Mouse (Mus musculus) left cerebral cortex, postnatal 36 days (tissue): Measurements from ENCODE around the gene Rab11fip2. TPM values are rescaled to one million over a fixed set of nuclear protein-coding genes. Genes with fewer than 3 reads are reported as not detected.

Experiments
- DNase-seq, 2 experiments: peaks; one replicate each; pipeline ENCODE4 v3.0.0; 2021 to 2022; ENCODE audit warnings: low spot score in 2 of 2, mixed read lengths in 1 of 2
- intact Hi-C: fragments of 180-260 bp; cut with DNase I; formaldehyde crosslinking; loops from one replicate; pipeline ENCODE4 v1.15.1; 2025
- total RNA-seq, 2 experiments: library from RNA; stranded (reverse); gene quantifications; 2 replicates each; pipeline ENCODE4 v1.2.3; 2021

The Rab11fip2 gene
- total RNA-seq: 10 to 100 TPM; 74.0 TPM

DNA sequence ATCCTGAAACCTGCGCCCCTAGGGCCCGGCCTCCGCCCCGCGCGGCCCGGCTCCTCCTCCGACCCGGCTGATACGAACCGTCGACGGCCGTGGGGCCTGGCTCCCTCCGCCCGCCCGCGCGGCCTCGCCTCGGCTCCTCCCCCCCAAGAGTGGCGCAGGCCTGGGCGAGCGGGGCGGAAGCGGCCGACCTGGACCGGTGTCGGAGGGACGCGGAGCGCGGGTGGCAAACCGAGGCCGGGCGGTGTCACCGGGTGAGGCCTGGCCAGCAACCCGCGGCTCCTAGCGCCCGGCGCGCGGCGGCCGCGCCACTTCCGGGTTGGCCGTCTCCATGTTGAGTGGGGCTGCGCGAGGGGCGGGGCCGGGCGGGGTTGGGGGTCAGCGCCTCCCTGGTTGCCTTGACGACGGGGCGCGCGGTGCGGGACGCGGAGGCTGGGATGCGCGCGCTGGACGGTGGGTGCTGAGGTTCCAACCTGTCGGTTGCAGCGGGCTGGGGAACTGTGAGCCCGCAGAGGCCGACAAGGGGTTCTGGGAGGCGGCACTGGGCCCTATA, at the start of gene Rab11fip2:
Rab11fip2 (minus strand) TSS at position 333 of the 550 bp plus-strand sequence.
- DNase-seq: peak; percentile 88 to 90
- intact Hi-C loops: loop anchor here (2.0 kb wide), 1 partner anchor 485 kb away; the partner anchor contains the start of gene Emx2

DNA sequence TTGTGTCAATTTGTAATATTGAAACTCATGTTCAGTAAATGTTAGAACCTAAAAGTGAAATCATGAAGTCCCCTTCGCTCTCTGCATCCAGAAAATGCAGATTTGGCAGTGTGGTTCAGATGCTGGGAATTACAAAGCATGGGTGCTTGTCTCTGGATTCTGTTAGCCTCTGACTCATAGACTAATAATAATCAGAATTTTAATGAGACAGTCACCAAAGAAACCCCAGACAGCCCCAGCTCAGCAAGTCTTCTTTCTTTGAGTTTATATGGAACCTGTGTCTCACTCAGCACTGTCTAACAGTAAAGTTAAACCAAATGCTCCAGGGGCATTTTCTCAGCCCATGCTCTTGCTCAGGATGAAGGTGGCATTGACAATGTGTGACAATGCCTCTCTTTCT, 38.1 kb upstream of the Rab11fip2 start:
- DNase-seq: no peak
- intact Hi-C loops: no loop called here

DNA sequence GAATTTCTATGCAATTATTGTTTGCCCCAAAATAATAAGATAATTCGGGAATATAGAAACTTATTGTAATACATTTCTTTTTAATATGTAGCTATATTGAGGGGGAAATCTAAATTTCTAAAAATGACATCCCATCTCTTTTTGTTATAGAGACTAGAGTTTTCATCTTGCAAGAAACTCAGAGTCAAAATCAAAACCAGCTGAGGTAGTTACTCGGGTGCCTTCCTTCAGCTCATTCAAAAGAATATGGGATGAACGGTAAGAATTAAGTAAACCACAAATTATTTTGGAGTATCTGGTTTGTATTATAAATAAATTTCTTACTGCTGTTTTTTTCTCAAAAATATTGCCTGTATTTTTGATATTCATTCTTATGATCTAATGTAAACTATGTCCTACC, 11.5 kb upstream of the Rab11fip2 start:
- intact Hi-C loops: no loop called here
- DNase-seq: no peak

DNA sequence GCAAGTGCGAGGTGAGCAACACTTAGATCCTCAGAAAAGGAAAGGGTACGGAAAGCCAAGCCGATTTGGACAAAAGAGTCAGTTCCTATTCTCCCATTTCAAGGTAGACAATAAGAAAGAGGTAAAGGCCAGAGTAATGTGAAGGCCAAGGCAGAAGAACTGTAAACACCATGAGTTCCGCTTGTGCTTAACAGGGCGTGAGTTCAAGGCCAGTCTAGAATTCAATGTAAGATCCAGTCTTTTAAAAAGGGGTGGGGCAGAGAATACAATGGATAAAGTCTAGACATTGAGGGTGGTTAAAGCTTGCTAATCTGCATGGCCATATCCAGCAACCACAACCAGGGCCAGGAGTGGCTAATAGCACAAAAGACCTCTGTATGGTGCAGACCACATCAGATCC, 6.3 kb upstream of the Rab11fip2 start:
- DNase-seq: no peak
- intact Hi-C loops: no loop called here

DNA sequence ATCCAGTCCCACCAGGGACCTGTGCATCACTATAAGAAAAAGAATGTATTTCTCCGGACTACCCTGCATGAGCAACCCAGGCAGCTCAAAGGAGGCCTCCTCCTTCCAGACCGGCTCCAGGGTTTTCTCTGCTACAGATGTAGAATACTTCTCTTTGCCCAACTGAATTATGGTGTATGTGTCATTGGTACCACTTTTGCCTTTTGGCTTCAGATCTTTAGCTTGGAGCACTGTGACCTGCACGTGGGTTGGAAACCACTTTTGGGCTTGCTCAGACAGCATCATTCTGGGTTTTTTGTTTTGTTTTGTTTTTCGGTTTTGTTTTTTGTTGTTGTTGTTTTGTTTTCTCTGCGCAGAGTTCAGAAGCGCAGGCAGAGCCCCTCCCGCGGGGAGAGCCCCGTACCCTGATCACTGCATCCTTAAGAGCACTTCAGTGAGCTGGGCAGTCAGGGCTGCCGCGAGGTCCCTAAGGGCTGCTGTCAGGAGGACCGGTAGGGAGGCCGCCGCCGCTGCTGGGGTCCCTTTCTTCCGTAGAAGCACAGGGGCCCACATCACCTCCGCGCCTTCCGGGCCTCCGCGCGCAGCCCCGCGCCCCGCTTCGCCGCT, 635 bp downstream of the Rab11fip2 start:
- intact Hi-C loops: loop anchor here (2.0 kb wide), 1 partner anchor 484 kb away; the partner anchor contains the start of gene Emx2
- DNase-seq: no peak

DNA sequence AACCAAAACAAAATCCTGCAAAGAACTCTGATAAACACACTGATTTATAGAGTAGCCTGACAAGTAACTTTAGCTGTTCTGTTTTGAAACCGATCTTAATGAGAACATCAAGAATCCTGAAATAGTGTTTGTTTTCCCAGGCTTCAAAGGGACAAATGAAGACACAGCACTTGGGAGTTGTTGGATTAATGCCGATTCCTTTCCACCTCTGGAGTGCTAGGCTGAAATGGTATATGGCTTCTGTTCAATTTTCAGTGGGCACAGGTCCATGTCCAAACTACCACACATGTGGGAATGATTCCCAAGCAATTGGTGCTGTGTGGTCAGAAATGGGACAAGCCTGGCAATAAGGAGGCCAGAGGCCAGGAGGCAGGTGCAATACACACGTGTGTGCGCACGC, 3.7 kb downstream of the Rab11fip2 start:
- no peak for DNase-seq
- intact Hi-C loops: no loop called here

DNA sequence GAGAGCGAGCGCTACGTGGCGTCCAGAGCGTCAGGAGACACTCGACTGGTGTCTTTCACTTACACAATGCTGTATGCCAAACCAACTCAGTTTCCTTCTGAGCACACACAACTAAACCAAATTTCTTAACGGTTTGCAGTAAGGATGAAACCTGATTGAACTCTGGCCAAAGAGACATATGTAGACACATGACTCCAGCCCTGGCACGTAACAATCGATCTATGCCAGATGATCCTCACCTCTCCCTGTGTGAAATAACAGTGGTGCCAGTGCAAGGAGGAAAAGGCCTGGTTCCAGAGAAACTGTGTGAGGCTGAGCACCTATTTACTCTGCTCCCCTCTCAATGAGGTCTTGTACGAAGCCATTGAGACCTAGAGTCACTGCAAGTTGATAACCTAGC, 11.4 kb downstream of the Rab11fip2 start:
- intact Hi-C loops: no loop called here
- DNase-seq: no peak

DNA sequence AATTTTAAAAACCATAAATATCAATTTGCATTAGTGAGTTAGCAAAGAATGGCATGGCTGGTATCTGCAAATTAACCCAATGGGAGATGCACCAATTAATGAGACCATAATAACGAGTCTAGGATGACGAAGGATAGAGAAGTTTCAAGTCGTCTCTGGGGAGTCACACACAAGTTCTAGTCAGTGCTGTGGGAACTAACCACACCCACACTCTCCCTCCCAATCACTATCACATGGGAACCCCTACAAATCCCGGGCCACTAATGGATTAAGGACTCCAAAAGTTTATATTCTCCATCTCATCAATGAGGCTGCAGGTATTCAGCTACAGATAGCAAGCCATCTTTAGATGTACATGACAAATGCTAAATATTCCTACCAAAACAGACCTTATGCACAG, 14.8 kb downstream of the Rab11fip2 start:
- intact Hi-C loops: no loop called here
- no peak for DNase-seq

DNA sequence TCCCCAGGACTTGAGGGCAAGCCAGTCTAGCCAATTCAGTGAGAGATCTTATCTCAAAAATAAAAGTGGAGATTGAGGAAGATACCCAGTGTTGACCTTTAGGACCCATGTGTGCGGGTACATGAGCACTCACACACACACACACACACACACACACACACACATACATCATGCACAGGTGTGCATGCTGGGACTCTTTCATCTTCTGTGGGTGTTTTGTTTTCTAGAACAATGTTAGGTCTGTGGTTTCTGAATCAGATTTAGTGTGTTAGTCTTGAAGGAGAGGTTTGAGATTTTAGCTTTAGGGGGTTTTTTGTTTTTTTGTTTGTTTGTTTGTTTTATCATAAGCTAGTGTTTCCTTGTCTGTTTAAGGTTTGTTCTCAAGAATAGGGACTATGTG, 17.3 kb downstream of the Rab11fip2 start:
- intact Hi-C loops: no loop called here
- DNase-seq: no peak

DNA sequence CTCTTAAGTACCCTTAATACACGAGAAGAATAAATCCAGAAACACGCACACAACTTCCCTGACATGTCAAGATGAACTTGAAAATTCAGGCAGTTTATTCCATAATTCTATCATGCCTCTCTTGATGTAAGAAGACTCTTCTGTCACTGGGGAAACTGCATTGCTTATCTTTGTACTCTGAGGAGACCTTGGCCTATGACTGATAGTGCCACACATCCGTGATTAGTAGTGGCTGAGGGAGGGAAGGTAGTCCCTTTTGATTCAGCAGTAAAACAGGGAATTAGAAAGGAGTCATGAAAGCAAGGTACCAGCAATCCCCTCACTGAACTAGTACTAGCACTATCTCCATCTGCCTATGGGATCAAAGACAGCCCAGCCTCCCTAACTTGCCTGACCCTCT, 22.6 kb downstream of the Rab11fip2 start:
- DNase-seq: no peak
- intact Hi-C loops: no loop called here

DNA sequence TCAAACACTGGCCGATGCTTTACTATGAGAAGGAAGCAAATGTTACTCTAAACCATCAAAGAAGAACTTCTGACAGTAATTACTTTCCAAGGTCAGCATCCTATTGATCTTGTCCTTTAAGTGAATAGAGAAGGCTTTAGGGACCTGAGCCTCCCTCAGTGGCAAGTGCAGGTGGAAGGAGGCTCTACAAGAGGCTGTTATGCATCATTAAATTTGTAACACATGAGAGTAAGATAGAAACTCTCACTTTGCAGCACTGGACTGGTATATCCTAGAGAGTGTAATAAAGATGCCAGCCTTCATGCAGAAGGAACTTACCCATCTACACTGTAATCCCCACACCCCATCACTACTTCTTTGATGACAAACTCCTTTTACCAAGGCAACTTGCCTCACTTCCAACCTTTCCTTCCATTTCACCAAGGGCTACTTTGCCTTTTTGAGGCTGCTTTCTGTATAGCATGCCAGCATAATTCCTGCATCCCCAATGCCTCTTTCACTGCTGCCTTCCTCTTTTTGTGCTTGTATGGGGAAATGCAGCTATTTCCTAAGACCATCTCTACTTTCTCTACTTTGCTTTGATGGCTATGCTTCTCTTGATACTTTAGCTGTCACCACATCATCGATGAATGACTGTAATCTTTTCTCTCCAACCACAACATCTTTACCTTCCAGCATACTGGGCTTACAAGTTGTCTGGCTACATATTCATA, 25.4 kb downstream of the Rab11fip2 start:
- intact Hi-C loops: no loop called here
- DNase-seq: no peak

DNA sequence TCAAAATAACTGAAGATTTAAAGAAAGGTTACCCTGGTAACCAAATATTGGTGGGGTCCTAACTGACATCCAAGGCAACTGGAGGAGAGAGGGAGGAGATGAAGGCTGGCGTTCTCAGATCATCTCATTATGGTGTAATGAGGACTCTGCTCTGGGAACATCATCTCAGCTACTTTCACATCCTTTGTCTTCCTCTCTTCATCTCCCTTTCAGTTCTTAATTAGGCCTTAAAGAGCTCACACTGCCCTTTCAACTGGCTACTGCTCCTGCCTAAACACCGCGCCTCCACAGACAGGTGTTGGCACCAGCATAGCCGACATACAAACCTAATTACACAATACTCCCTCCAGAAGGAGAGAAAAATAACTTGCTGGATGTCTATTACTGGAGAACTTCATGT, 31.9 kb downstream of the Rab11fip2 start:
- no peak for DNase-seq
- intact Hi-C loops: no loop called here

DNA sequence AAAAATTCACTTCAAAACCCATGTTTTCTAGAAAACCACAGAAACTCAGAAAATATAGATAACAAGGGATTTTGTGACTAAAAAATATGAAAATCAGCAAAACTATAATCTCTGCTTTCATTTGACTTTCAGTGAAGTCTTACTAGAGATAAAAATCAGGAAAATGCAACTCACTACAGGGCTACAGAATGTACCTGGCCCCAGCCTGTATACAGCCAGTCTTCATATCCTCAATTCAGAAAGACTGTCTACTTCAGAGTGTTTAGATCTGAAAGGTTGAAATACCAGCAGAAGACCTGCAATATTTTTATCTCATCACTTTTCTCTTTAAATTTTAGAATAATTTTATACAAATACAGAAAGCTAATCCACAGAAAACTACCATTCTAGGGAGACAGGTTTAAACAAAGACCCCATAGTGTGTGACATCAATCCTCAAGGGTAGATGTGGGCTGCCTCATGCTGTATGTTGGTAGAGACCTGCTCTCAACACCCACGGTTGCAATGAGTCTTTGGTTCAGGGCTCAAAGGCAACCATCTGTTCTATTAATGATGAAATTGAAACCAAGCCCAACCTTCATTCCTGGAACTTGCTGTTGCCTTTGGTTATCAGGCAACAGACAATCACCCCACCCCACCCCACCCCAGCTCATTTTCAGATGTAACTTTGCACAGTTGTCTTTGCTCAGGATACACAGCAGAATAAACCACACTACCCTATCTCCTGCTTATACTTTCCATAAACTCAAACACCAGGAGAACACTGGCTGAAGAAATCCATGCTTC, 38.0 kb downstream of the Rab11fip2 start:
- intact Hi-C loops: no loop called here
- DNase-seq: no peak

DNA sequence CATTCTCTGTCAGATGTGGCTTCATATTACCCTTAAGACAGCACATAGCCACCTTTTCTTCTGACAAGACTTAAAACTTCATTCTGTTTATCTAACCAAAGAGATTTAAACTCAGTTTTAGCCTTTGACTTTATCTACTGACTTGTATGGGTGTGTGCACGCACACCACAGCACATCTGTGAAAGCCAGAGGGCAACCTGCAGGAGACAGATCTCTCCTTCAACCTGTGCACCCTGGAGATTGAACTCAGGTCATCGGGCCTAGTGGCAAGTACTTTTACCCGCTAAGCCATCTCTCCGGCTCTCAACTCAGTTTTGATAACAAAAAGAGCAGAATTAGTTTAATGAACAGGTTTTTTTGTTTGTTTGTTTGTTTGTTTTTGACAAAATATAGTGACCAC, 43.5 kb downstream of the Rab11fip2 start:
- no peak for DNase-seq
- intact Hi-C loops: no loop called here

DNA sequence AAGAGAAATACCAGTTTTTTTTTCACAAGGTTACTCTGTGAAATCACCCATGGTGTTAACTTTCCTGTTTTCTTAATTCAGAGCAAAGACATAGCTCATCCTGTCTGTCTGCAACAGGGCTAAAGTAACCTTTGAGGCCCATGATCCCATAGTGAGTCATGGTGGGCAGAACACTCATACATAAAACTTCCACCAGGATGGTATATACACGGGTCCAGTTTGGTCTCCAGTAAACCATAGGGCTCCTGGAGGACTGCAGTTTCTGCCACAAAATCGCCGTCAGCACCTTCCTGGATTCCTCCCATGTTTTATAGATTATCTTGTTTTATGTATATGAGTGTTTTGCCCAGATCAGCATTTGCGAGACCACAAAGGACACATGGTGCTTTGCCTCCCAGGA, 45.2 kb downstream of the Rab11fip2 start:
- intact Hi-C loops: no loop called here

DNA sequence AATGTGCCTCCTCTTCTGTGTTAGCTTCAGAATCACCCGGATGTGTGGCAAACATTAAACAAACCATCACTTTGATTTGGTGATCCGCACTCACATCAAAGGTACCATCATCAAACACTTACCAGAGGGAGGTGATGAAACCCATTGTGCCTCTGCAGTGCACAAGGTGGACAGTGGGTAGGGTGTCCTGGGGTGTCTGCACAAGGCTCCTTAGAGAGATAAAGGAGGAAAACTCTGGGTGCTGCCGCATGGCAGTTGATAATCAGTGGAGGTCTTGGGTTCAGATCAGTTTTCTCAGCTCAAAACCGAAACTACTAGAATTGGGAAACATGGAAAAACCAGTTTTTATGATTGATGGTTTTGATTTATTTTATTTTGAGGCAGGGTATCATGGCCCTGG, 54.1 kb downstream of the Rab11fip2 start:
- no peak for DNase-seq
- intact Hi-C loops: no loop called here

More for the DNA sequence above, 45.2 kb downstream of the Rab11fip2 start:
- DNase-seq: no peak

DNA sequence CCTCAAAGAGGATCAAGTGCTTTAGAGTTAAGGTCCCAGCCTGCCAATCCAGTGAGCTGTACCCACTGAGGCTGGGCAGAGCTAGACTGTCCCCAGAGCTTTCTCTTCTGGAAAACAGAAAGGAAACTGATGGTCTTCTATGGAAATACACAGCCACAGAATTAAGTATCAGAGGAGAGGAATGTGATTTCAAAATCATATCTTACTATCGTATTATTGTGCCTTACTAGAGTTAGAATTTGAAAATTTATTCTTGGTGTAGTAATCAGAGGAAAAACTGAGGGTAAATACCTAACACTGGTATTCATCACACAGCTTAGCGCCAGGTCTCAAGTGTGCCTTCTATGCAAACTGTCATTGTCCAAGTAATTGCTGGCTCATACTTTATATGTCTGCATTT, 54.6 kb downstream of the Rab11fip2 start:
- intact Hi-C loops: no loop called here

DNA sequence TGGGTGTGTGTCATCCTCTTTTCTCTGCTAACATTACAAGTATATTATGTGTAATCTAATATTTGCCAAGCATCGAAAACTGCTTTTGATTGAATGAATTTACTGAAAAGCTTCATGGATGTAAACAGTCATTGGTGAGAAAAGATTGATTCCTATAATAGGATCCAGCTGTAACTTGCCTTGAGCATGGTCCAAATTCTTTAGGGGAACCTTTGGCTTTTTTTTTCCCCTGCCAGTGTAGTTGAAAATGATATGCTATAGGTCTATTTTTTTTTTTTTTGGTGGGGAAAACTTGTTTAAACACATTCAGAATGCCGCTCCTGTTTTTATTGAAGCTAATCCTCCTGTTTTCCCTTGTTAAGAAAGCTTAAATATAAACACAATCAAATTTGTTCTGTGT, 55.6 kb downstream of the Rab11fip2 start:
- intact Hi-C loops: no loop called here
- DNase-seq: no peak

More for the DNA sequence above, 54.6 kb downstream of the Rab11fip2 start:
- no peak for DNase-seq

DNA sequence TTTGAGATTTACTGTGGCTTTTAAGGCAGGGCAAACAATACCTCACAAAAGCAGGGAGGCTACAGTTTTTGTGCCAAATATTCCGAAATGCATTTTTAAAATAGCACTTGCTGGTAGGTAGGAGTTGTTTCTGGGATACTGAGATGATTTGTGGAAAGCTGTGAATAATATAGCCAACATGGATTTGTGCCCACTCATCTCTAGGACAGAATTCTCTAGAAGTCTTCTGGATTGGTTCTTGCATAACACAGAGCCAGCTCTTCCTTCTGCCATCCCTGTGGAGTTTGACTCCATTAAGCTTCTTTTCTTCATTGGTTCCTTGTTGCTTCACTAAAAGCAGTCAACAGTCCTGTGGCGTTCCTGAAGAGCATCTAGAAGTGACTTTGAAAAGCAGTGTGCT, 58.2 kb downstream of the Rab11fip2 start:
- intact Hi-C loops: no loop called here
- peak in 1 of 2 experiments; percentile 8 for DNase-seq

DNA sequence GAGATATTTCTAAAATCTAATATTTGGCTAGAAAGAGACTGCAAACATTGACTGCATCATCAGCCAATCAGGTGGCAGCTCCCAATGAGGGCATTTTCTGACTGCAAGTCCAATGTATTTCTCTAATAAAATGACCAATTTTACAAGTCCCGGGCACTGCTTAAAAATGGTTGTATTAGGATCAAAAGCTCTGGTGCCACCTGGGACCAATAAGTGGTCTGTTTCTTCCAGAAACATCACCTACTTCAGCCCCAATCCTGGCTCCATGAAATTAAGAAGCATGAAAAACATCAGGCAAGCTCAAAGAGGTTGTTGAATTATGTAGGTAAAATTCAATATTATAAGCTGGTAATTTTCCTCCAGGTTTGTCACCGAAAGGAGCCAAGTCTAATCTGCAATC, 66.2 kb downstream of the Rab11fip2 start:
- intact Hi-C loops: no loop called here
- DNase-seq: no peak
